Comparison of ENCODE assay signal across 8 mouse cellular contexts in genomic region chr14:103070790-103071189, GRCm38 (mm10). TPM values are rescaled to one million over a fixed set of nuclear protein-coding genes. Genes with fewer than 3 reads are reported as not detected.
A peak's percentile ranks its signal among the peaks of the same experiment; 100 is the strongest.
DNase-seq lines count a peak whose midpoint lies in the region; ATAC-seq lines count a peak whose summit lies in the region.

No protein-coding gene starts in this region.

- peak overlapping the region; percentile 78 for H3K4me3 ChIP-seq in liver, embryonic 16.5 days (ENCODE audit: low read depth, low read length)
- H3K4me3 ChIP-seq in neural tube, embryonic 14.5 days (ENCODE audit: low read depth, low read length): peak overlapping the region; percentile 66

- H3K27ac ChIP-seq in liver, embryonic 16.5 days (ENCODE audit: low read length): peak overlapping the region; percentile 98
- no peak overlapping the region for H3K27ac ChIP-seq in neural tube, embryonic 14.5 days (ENCODE audit: low read depth, low read length)

- WGBS in liver, embryonic 16.5 days (ENCODE audit: insufficient replicate concordance): 3% methylated on average over 10 of the region's 10 CpGs
- WGBS in neural tube, embryonic 14.5 days: 3% methylated on average over 10 of the region's 10 CpGs

- DNase-seq in left cerebral cortex, postnatal 36 days (ENCODE audit: low spot score in 2 of 2): peak; percentile 27 to 32
- DNase-seq in left cerebral cortex, adult 8-10 months (ENCODE audit: low spot score in 2 of 2): no peak
- DNase-seq in embryo, embryonic 11 days: peak; percentile 14
- DNase-seq in heart, postnatal 36 days: peak; percentile 28 to 55
- DNase-seq in layer of hippocampus, adult 9-10 months (ENCODE audit: low spot score): no peak
- no peak for DNase-seq in cerebellum, adult 9-10 months

- peak overlapping the region; percentile 79 for H3K9ac ChIP-seq in liver, embryonic 16.5 days (ENCODE audit: low read depth, low read length)
- peak overlapping the region; percentile 67 for H3K9ac ChIP-seq in neural tube, embryonic 14.5 days (replicated peaks; ENCODE audit: low read depth, low read length)

- no peaks in the 10 kb centered on the region for H3K9me3 ChIP-seq in liver, embryonic 16.5 days (replicated peaks; ENCODE audit: control insufficient read depth, low read length)
- no peaks in the 10 kb centered on the region for H3K9me3 ChIP-seq in neural tube, embryonic 14.5 days (ENCODE audit: control insufficient read depth, low read length)

- intact Hi-C loops in left cerebral cortex, postnatal 36 days (cut with DNase I): loop anchor here (2.0 kb wide), 1 partner anchor 28 kb away; the partner anchor contains the start of gene Fbxl3
- intact Hi-C loops in heart, postnatal 36 days (cut with DNase I): loop anchor here (1.0 to 5.0 kb wide), 3 partner anchors 16 to 277 kb away; partner anchors contain the start of gene Mycbp2

- peaks cover 15% of the 10 kb centered on the region for H3K4me1 ChIP-seq in liver, embryonic 16.5 days (ENCODE audit: control insufficient read depth, low read depth, low read length)
- peaks cover 9% of the 10 kb centered on the region; the same call in 1 of the 2 replicates for H3K4me1 ChIP-seq in neural tube, embryonic 14.5 days (ENCODE audit: control insufficient read depth, insufficient read depth, low read length)

- H3K27me3 ChIP-seq in liver, embryonic 16.5 days (ENCODE audit: control insufficient read depth, insufficient read depth, low read depth, low read length): no peaks in the 10 kb centered on the region
- no peaks in the 10 kb centered on the region for H3K27me3 ChIP-seq in neural tube, embryonic 14.5 days (ENCODE audit: control insufficient read depth, insufficient read depth, low read length)

- peaks cover 21% of the 10 kb centered on the region for H3K36me3 ChIP-seq in liver, embryonic 16.5 days (ENCODE audit: control insufficient read depth, insufficient read depth)
- H3K36me3 ChIP-seq in neural tube, embryonic 14.5 days (ENCODE audit: control insufficient read depth, insufficient read depth, low read length): no peaks in the 10 kb centered on the region

- peak overlapping the region; percentile 92 for H3K4me2 ChIP-seq in liver, embryonic 16.5 days (ENCODE audit: low read depth, low read length)
- H3K4me2 ChIP-seq in neural tube, embryonic 14.5 days (ENCODE audit: low read depth, low read length): peak overlapping the region; percentile 64

- no peak for ATAC-seq in liver, embryonic 16.5 days (ENCODE audit: low read depth)
- no peak for ATAC-seq in neural tube, embryonic 14.5 days (ENCODE audit: low read depth)

RNA-seq across cellular contexts. Expression of gene Cln5, which starts 0.8 kb away (rescaled TPM):
- total RNA-seq in left cerebral cortex, postnatal 36 days (2021): 1 to 10 TPM; 8.6 TPM
- total RNA-seq in left cerebral cortex, adult 8-10 months (2022): 10 to 100 TPM; 10.4 to 16.2 (median 13.1) TPM
- total RNA-seq in heart, postnatal 36 days (2021): 10 to 100 TPM; 17.0 to 18.7 TPM
- polyA plus RNA-seq in liver, embryonic 16.5 days (2015; fragmentation: Nextera tagmentation; extraction: Ambion mirVana): 17.0 and 17.2 TPM in 2 replicates
- 10.6 and 15.0 TPM in 2 replicates for polyA plus RNA-seq in neural tube, embryonic 14.5 days (2014; fragmentation: Nextera tagmentation; extraction: Ambion mirVana)

RNA-seq across cellular contexts. Expression of gene Acod1, which starts 24.0 kb away (rescaled TPM):
- total RNA-seq in left cerebral cortex, postnatal 36 days (2021): not detected
- total RNA-seq in left cerebral cortex, adult 8-10 months (2022): not detected
- total RNA-seq in heart, postnatal 36 days (2021): not detected
- 0.05 TPM in 1 of 2 replicates, not detected in the other for polyA plus RNA-seq in liver, embryonic 16.5 days (2015; fragmentation: Nextera tagmentation; extraction: Ambion mirVana)
- polyA plus RNA-seq in neural tube, embryonic 14.5 days (2014; fragmentation: Nextera tagmentation; extraction: Ambion mirVana): not detected in 2 replicates

RNA-seq across cellular contexts. Expression of gene Fbxl3, which starts 28.6 kb away (rescaled TPM):
- total RNA-seq in left cerebral cortex, postnatal 36 days (2021): 10 to 100 TPM; 83.0 to 99.0 TPM
- 10 to 100 TPM; 81.8 to 91.9 (median 85.1) TPM for total RNA-seq in left cerebral cortex, adult 8-10 months (2022)
- total RNA-seq in heart, postnatal 36 days (2021): 10 to 100 TPM; 57.5 to 65.3 TPM
- 13.7 and 14.6 TPM in 2 replicates for polyA plus RNA-seq in liver, embryonic 16.5 days (2015; fragmentation: Nextera tagmentation; extraction: Ambion mirVana)
- polyA plus RNA-seq in neural tube, embryonic 14.5 days (2014; fragmentation: Nextera tagmentation; extraction: Ambion mirVana): 30.6 and 38.7 TPM in 2 replicates

Comparison
In these comparisons a context has a peak if more than half of its experiments do, and no peak if none do; other contexts are left out.
1. DNase-seq: peak in left cerebral cortex, postnatal 36 days (2 of 2), embryo, embryonic 11 days (single experiment) and heart, postnatal 36 days (2 of 2); none in left cerebral cortex, adult 8-10 months (0 of 2), layer of hippocampus, adult 9-10 months (single experiment) and cerebellum, adult 9-10 months (single experiment).